Mouse (Mus musculus) intestine, embryonic 14.5 days (tissue): ENCODE data around the gene Slc26a10. TPM values are rescaled to one million over a fixed set of nuclear protein-coding genes. Genes with fewer than 3 reads are reported as not detected.

Source experiments
- ATAC-seq: fragments of 200-750 bp; cut with Nextera tagmentation; replicated peaks from 2 replicates; pipeline ENCODE4 v1.8.0; 2017; ENCODE audit warnings: low read depth, moderate number of reproducible peaks, moderate TSS enrichment, moderate library complexity; ENCODE audit not compliant: low FRiP score, low TSS enrichment
- DNase-seq: peaks from one replicate; pipeline ENCODE4 v3.0.0-alpha.2; 2018; ENCODE audit warnings: low spot score
- H3K27ac ChIP-seq: fragments of 300-500 bp; sonication (generic); 2 replicates; pipeline ENCODE4 v1.5.1; 2014; ENCODE audit warnings: low read depth, mild to moderate bottlenecking, control low read depth
- H3K27me3 ChIP-seq: fragments of 300-500 bp; sonication (generic); replicated peaks from 2 replicates; pipeline ENCODE4 v1.6.1; 2014; ENCODE audit warnings: low read length, control low read depth; ENCODE audit not compliant: control insufficient read depth, insufficient read depth
- H3K36me3 ChIP-seq: fragments of 300-500 bp; sonication (generic); 2 replicates; pipeline ENCODE4 v1.6.1; 2014; ENCODE audit warnings: low read length, control low read depth; ENCODE audit not compliant: control insufficient read depth, insufficient read depth
- H3K4me1 ChIP-seq: fragments of 300-500 bp; sonication (generic); replicated peaks from 2 replicates; pipeline ENCODE4 v1.6.1; 2014; ENCODE audit warnings: low read length, control low read depth, mixed read lengths; ENCODE audit not compliant: control insufficient read depth, insufficient read depth
- H3K4me2 ChIP-seq: fragments of 300-500 bp; sonication (generic); 2 replicates; pipeline ENCODE4 v1.6.1; 2014; ENCODE audit warnings: low read length
- H3K4me3 ChIP-seq: fragments of 300-500 bp; sonication (generic); 2 replicates; pipeline ENCODE4 v1.5.1; 2014; ENCODE audit warnings: low read depth, low read length, control low read depth, mixed read lengths
- H3K9ac ChIP-seq: fragments of 300-500 bp; sonication (generic); 2 replicates; pipeline ENCODE4 v1.6.1; 2014; ENCODE audit warnings: mild to moderate bottlenecking, low read length
- H3K9me3 ChIP-seq: fragments of 300-500 bp; sonication (generic); 2 replicates; pipeline ENCODE4 v1.6.1; 2016; ENCODE audit warnings: low read length, control low read depth; ENCODE audit not compliant: control insufficient read depth
- WGBS: fragments of 180-500 bp; shearing (Covaris S2); extraction: QIAGEN DNeasy Blood & Tissue Kit; methylation state at CpG from one replicate; pipeline ENCODE4 v1.1.7; 2014; 5-methylcytosine and 5-hydroxymethylcytosine counted together
- polyA plus RNA-seq: library from polyadenylated mRNA; unstranded; fragments of >200 nt; fragmentation: Nextera tagmentation; extraction: Ambion mirVana; gene quantifications from 2 replicates; pipeline ENCODE4 v1.2.1, GENCODE M21; 2014

Gene Slc26a10
- polyA plus RNA-seq, 1 experiment from 2014 or later, result 1.3 TPM

GRCm38 (mm10) chr10:127122784-127123435 is 57.5 kb downstream of the Slc26a10 start:
- 0 out of 2 replicates have a peak overlapping the region, but pooled peaks have one; percentile 10 for H3K9ac ChIP-seq
- DNase-seq (peak; percentile 64), ATAC-seq (no peak)
- WGBS, result 18% methylated on average over 13 of the region's 13 CpGs
- peak overlapping the region; percentile 48 for H3K4me2 ChIP-seq
- H3K9me3 ChIP-seq, result no peaks in the 10 kb centered on the region
- no peak overlapping the region for H3K27ac ChIP-seq
- peak overlapping the region; percentile 18 for H3K4me3 ChIP-seq
- H3K27me3 ChIP-seq, result no peaks in the 10 kb centered on the region
- H3K36me3 ChIP-seq, result peaks cover 17% of the 10 kb centered on the region
- H3K4me1 ChIP-seq, result peaks cover 13% of the 10 kb centered on the region

GRCm38 (mm10) chr10:127122018-127122417 is 58.4 kb downstream of the Slc26a10 start:
- ATAC-seq (no peak), DNase-seq (no peak)
- Histone ChIP-seq H3K4me3 (no peak overlapping the region), H3K9ac (no peak overlapping the region), H3K9me3 (no peaks in the 10 kb centered on the region), H3K36me3 (peaks cover 26% of the 10 kb centered on the region), H3K4me2 (no peak overlapping the region), H3K27ac (no peak overlapping the region), H3K4me1 (peaks cover 13% of the 10 kb centered on the region), H3K27me3 (no peaks in the 10 kb centered on the region)
- 89% methylated on average over 3 of the region's 3 CpGs for WGBS

Other genes starting within 250 kb of the Slc26a10 start
- gene Ctdsp2, start 201.9 kb downstream of the Slc26a10 start, polyA plus RNA-seq, result 99.2 and 101 TPM in 2 replicates
- 0.22 TPM in 2 replicates for gene Avil, start 179.9 kb downstream of the Slc26a10 start, polyA plus RNA-seq
- 86.1 and 86.3 TPM in 2 replicates for gene Tsfm, start 149.8 kb downstream of the Slc26a10 start, polyA plus RNA-seq
- gene Mettl1, start 139.2 kb downstream of the Slc26a10 start, polyA plus RNA-seq, result 60.8 and 65.2 TPM in 2 replicates
- 0.31 and 0.50 TPM in 2 replicates for gene Eef1akmt3, start 139.1 kb downstream of the Slc26a10 start, polyA plus RNA-seq
- gene Cyp27b1, start 132.4 kb downstream of the Slc26a10 start, polyA plus RNA-seq, result 0.07 and 0.15 TPM in 2 replicates
- gene March9, start 120.5 kb downstream of the Slc26a10 start, polyA plus RNA-seq, result 1.4 and 1.9 TPM in 2 replicates
- 1,915 and 2,068 TPM in 2 replicates for gene Cdk4, start 117.1 kb downstream of the Slc26a10 start, polyA plus RNA-seq
- 92.4 and 114 TPM in 2 replicates for gene Tspan31, start 110.4 kb downstream of the Slc26a10 start, polyA plus RNA-seq
- 0.23 and 0.26 TPM in 2 replicates for gene Agap2, start 105.4 kb downstream of the Slc26a10 start, polyA plus RNA-seq
- 47.6 and 51.6 TPM in 2 replicates for gene Os9, start 59.5 kb downstream of the Slc26a10 start, polyA plus RNA-seq
- gene B4galnt1, start 15.4 kb downstream of the Slc26a10 start, polyA plus RNA-seq, result 54.3 and 66.0 TPM in 2 replicates
- 49.0 and 57.7 TPM in 2 replicates for gene Arhgef25, start 9.4 kb upstream of the Slc26a10 start, polyA plus RNA-seq
- 95.8 and 101 TPM in 2 replicates for gene Dtx3, start 15.1 kb upstream of the Slc26a10 start, polyA plus RNA-seq
- gene Pip4k2c, start 30.9 kb upstream of the Slc26a10 start, polyA plus RNA-seq, result 24.2 and 25.9 TPM in 2 replicates
- 9.2 and 10.6 TPM in 2 replicates for gene Kif5a, start 82.7 kb upstream of the Slc26a10 start, polyA plus RNA-seq
- gene Dctn2, start 85.7 kb upstream of the Slc26a10 start, polyA plus RNA-seq, result 157 and 166 TPM in 2 replicates
- gene Mbd6, start 108.4 kb upstream of the Slc26a10 start, polyA plus RNA-seq, result 19.2 and 20.6 TPM in 2 replicates
- 123 and 124 TPM in 2 replicates for gene Mars, start 131.1 kb upstream of the Slc26a10 start, polyA plus RNA-seq
- gene Arhgap9, start 141.3 kb upstream of the Slc26a10 start, polyA plus RNA-seq, result 4.2 and 4.4 TPM in 2 replicates
- 12.6 and 15.1 TPM in 2 replicates for gene Gli1, start 161.3 kb upstream of the Slc26a10 start, polyA plus RNA-seq
- gene Inhbe, start 173.8 kb upstream of the Slc26a10 start, polyA plus RNA-seq, result not detected in 2 replicates
- not detected in 2 replicates for gene Inhbc, start 189.8 kb upstream of the Slc26a10 start, polyA plus RNA-seq
- 29.8 and 31.5 TPM in 2 replicates for gene R3hdm2, start 199.7 kb upstream of the Slc26a10 start, polyA plus RNA-seq